Mouse (Mus musculus): Measurements from ENCODE around the gene 9130409I23Rik.
"Not testable (repeated sequence)": the region's sequence is repeated elsewhere in the genome, so short reads cannot be mapped to it uniquely, and the experiment has no call there.

Gene 9130409I23Rik

DNA sequence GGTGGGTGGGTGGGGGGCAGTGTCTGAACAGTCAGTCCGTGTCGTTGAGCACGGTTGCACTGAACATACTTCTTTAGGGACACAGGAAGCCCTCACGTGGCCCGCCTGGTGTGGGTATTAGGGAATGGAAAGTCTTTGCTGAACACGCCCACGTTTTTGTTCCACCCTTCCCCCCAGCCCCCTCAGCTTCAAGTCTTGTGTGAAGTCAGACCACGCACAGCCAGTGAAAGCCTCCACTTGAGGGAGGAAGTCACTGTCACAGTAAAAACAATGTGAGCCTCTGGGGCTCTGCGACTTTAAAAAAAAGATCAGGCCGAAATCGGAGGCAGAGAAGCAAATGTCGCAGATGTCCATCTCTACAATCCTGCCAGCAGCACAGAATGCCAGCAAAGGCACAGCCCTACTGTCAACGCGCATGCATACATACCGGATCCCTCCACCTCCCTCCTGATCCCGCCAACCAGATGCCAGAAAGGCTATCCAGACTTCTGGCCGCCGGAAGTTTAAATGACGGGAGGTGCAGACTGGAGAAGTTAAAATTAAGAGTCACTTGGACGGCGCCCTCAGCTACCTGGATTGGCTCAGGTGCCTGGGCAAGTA, 34.4 kb upstream of the 9130409I23Rik start:
- Histone ChIP-seq H3K4me1 (replicated peaks; ENCODE audit: low read depth, low read length) (peaks cover 47% of the 10 kb centered on the region), H3K9me3 (ENCODE audit: low read length) (no peaks in the 10 kb centered on the region), H3K36me3 (ENCODE audit: insufficient read depth, low read length) (peaks cover 18% of the 10 kb centered on the region; the same call in 1 of the 2 replicates), H3K27me3 (ENCODE audit: insufficient read depth, low read length) (peaks cover 47% of the 10 kb centered on the region), H3K4me3 (replicated peaks; ENCODE audit: low read length) (peak overlapping the region; percentile 82)
- no peak for TF ChIP-seq CTCF (conservative IDR thresholded peaks at IDR 0.05; ENCODE audit: low read length)
- no peak for TF ChIP-seq NANOG (IDR thresholded peaks at IDR 0.05; ENCODE audit: borderline replicate concordance, low read length)
- no peak for TF ChIP-seq POU5F1 (IDR thresholded peaks at IDR 0.05; ENCODE audit: borderline replicate concordance, low read length)

DNA sequence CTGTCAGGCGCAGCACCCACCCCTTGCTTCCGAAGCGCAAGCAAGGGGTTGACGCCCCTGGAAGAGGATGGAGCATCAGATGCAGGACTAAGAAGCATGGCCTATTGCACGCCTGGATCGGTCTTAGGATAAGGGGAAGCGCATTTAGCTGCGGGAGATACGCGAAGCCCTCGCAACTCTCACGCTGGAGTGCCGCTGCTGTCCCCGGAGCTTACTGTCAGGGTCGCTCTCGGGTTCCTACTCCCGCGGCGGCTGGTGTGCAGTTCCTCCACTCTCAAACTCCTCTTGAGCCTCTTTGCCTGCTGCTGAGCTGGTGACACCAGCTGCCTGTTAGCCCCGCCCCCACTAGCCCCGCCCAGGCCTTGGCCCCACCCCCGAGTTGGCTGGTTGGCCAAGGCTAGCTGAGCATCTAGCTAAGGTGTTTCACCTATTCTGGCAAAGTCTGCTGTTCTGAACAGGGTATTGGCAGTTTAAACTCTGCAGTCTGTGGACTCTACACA, 33.8 kb upstream of the 9130409I23Rik start:
- Histone ChIP-seq H3K9me3 (ENCODE audit: low read length) (no peaks in the 10 kb centered on the region), H3K4me1 (replicated peaks; ENCODE audit: low read depth, low read length) (peaks cover 43% of the 10 kb centered on the region), H3K27me3 (ENCODE audit: insufficient read depth, low read length) (peaks cover 47% of the 10 kb centered on the region), H3K4me3 (replicated peaks; ENCODE audit: low read length) (peak overlapping the region; percentile 82), H3K36me3 (ENCODE audit: insufficient read depth, low read length) (peaks cover 11% of the 10 kb centered on the region; the same call in 1 of the 2 replicates)
- TF ChIP-seq CTCF (conservative IDR thresholded peaks at IDR 0.05; ENCODE audit: low read length) (no peak), NANOG (IDR thresholded peaks at IDR 0.05; ENCODE audit: borderline replicate concordance, low read length) (no peak), POU5F1 (IDR thresholded peaks at IDR 0.05; ENCODE audit: borderline replicate concordance, low read length) (no peak)

DNA sequence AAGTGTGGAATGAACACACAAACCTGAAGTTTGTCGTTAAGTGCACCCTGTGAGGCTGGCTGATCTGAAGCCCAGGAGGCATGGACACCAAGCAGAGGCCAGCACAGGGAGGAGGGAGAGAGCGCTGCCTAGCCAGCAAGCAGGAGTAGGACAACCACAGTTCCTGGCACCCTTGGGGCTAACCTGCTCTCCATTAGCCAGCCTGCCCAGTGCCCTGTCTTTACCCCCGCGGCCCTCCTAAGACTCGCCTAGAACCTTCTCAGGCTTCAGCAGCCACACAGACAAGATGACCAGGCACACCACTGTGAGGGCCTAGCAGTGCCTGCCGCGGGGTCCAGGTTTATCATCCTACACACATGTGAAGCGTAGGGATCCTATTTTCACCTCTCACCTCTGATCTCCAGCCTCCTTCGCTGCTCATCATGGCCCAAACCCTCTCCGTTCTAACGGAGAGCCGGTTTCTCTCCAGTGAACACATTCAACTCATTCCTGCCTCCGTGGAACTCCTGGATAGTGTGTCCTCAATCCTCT, 33.1 kb upstream of the 9130409I23Rik start:
- Histone ChIP-seq H3K36me3 (ENCODE audit: insufficient read depth, low read length) (peaks cover 4% of the 10 kb centered on the region; the same call in 1 of the 2 replicates), H3K4me1 (replicated peaks; ENCODE audit: low read depth, low read length) (peaks cover 43% of the 10 kb centered on the region), H3K9me3 (ENCODE audit: low read length) (no peaks in the 10 kb centered on the region), H3K27me3 (ENCODE audit: insufficient read depth, low read length) (peaks cover 41% of the 10 kb centered on the region), H3K4me3 (replicated peaks; ENCODE audit: low read length) (peak overlapping the region; percentile 82)
- TF ChIP-seq CTCF (conservative IDR thresholded peaks at IDR 0.05; ENCODE audit: low read length) (no peak), POU5F1 (IDR thresholded peaks at IDR 0.05; ENCODE audit: borderline replicate concordance, low read length) (no peak), NANOG (IDR thresholded peaks at IDR 0.05; ENCODE audit: borderline replicate concordance, low read length) (no peak)

DNA sequence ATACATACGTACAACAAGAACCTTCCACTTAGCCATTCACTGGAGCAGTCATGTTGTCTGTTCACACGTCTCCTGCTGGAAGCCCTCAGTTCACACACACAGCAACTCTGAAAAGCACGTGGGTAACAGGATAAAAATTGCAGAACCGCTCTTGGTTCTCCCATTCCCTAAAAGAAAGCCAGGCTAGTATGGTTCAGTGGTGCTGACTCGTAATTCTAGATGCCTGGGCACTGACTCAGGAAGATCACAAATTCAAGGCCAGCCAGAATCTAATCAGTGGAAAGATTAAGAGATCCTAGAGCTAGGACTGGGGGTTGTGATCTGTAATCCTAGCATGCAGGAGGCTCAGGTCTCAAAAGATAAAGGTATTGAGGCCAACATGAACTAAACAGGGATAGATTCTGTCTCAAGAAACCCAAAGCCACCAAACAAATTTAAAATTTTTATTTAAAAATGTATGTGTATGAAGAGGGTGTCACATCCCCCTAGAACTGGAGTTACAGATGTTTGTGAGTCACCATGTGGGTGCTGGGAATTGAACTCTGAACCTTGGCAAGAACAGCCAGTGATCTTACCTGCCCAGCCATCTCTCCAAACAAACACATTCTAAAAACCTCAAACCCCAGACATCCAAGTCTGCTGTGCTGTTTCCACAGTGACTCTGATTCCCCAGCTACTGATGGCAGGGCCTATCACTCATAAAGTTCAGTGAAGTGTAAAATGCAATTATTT, 30.1 kb upstream of the 9130409I23Rik start, which contains the start of gene Ephx1:
Gene Ephx1 (minus strand): TSS at position 149 of the 732 bp plus-strand sequence.
- H3K36me3 ChIP-seq (ENCODE audit: insufficient read depth, low read length), result no peaks in the 10 kb centered on the region
- TF ChIP-seq CTCF (conservative IDR thresholded peaks at IDR 0.05; ENCODE audit: low read length), result no peak
- TF ChIP-seq NANOG (IDR thresholded peaks at IDR 0.05; ENCODE audit: borderline replicate concordance, low read length), result no peak
- no peak for TF ChIP-seq POU5F1 (IDR thresholded peaks at IDR 0.05; ENCODE audit: borderline replicate concordance, low read length)
- H3K27me3 ChIP-seq (ENCODE audit: insufficient read depth, low read length), result peaks cover 31% of the 10 kb centered on the region
- no peaks in the 10 kb centered on the region for H3K9me3 ChIP-seq (ENCODE audit: low read length)
- H3K4me3 ChIP-seq (replicated peaks; ENCODE audit: low read length), result no peak within 1 kb of the TSS
- H3K4me1 ChIP-seq (replicated peaks; ENCODE audit: low read depth, low read length), result peaks cover 20% of the 10 kb centered on the region

DNA sequence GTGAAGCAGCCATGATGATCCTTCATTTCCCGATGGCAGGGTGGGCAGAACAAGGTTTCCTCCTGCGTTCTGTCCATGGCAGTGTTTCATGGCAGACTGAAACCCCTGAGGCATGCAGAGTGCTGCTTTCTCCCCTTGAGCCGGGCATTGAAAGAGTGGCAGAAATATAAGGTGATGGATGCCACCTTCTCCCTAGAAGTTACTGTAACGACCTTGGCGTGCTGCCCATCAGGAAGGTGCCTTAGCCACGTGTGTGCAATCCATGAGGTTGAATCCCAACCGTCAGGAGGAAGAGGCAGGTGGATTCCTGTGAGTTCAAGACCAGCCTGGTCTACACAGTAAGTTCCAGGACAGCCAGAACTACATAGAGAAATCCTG, 29.6 kb upstream of the 9130409I23Rik start:
- no peak overlapping the region for H3K4me3 ChIP-seq (replicated peaks; ENCODE audit: low read length)
- H3K4me1 ChIP-seq (replicated peaks; ENCODE audit: low read depth, low read length), result peaks cover 16% of the 10 kb centered on the region

DNA sequence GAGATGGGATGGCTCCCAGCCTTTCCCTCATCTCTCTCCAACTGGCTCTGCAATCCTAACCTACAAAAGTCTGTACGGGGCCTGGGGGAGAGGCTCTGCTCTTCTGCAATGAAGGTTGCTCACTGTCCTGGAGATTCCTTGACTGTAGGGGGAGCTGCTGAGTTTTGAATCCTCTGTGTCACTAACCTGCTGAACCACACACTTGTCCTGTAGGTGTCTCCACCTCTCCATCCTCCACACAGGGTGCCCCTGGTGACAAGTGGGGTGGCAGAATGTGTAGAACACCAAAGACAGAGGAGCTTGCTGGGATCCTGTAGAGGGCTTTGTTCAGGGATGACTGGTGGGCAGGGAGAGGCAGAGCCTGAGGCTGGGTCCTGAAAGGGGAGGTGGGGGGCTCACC, 28.8 kb upstream of the 9130409I23Rik start:
- Histone ChIP-seq H3K4me1 (replicated peaks; ENCODE audit: low read depth, low read length) (peaks cover 12% of the 10 kb centered on the region), H3K9me3 (ENCODE audit: low read length) (no peaks in the 10 kb centered on the region), H3K27me3 (ENCODE audit: insufficient read depth, low read length) (peaks cover 24% of the 10 kb centered on the region), H3K36me3 (ENCODE audit: insufficient read depth, low read length) (no peaks in the 10 kb centered on the region), H3K4me3 (replicated peaks; ENCODE audit: low read length) (no peak overlapping the region)
- TF ChIP-seq POU5F1 (IDR thresholded peaks at IDR 0.05; ENCODE audit: borderline replicate concordance, low read length) (no peak), CTCF (conservative IDR thresholded peaks at IDR 0.05; ENCODE audit: low read length) (peak; percentile 73)

More for the DNA sequence above, 29.6 kb upstream of the 9130409I23Rik start:
- H3K36me3 ChIP-seq (ENCODE audit: insufficient read depth, low read length), result no peaks in the 10 kb centered on the region
- H3K27me3 ChIP-seq (ENCODE audit: insufficient read depth, low read length), result peaks cover 28% of the 10 kb centered on the region
- TF ChIP-seq POU5F1 (IDR thresholded peaks at IDR 0.05; ENCODE audit: borderline replicate concordance, low read length) (no peak), NANOG (IDR thresholded peaks at IDR 0.05; ENCODE audit: borderline replicate concordance, low read length) (no peak), CTCF (conservative IDR thresholded peaks at IDR 0.05; ENCODE audit: low read length) (no peak)
- H3K9me3 ChIP-seq (ENCODE audit: low read length), result no peaks in the 10 kb centered on the region

DNA sequence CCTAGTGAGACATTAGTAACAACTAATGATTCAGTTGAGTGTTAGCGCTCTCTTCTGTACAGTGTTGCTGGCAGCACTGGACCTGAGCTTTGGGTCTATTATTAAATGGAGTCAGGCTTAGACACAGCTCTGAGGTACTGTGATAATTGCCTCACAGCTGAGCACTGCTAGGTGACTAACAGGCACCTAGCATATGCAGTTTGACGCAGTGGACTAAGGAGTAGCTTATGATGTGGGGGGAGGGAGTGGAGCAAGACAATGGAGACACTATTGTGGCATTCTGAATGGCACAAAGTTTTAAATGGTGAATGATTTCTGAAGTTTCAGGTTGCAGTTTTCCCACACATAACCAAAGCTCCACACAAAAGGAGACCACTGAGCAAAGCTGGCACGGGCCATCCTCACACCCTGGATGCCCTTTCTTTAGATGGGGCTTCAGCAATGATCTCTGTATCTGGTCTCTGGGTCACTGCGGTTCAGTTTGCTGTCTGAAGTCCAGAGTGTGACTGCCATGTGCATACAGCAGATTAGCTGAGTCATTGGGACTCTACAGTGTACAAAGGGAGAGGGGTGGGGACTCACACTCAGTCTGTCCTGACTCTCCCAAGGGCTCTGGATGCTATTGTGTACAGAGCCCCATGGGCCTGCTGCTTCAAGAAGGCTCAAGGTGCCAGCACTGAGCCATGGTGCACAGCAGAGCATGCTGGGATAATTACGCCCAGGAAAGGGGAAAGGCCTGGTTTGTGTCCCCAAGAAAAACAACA, 15.8 kb upstream of the 9130409I23Rik start:
- H3K4me3 ChIP-seq (replicated peaks; ENCODE audit: low read length); H3K4me1 ChIP-seq (replicated peaks; ENCODE audit: low read depth, low read length); H3K36me3 ChIP-seq (ENCODE audit: insufficient read depth, low read length); H3K27me3 ChIP-seq (ENCODE audit: insufficient read depth, low read length): not testable (repeated sequence)
- H3K9me3 ChIP-seq (ENCODE audit: low read length), result peaks cover 50% of the 10 kb centered on the region

DNA sequence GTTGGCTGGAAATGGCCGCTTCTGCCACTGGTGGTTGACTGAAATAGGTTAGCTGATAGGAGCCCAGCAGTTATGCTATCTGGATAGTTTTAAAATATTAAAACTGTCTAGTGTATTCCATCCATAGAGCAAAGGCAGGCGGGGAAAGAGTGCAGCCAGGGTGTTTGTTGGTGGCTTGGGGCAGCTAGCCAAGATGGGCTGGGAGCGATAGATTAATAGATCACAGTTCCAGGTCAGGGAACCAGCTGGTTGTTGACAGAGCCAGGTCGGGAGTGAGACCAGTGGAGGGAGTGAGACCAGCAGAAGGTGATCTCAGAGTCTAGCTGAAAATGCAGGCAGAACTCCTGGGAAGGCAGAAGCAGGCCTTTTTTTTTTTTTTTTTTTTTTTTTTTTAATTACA, 13.4 kb upstream of the 9130409I23Rik start:
- Histone ChIP-seq H3K4me3 (replicated peaks; ENCODE audit: low read length) (no peak overlapping the region), H3K4me1 (replicated peaks; ENCODE audit: low read depth, low read length) (peaks cover 9% of the 10 kb centered on the region), H3K9me3 (ENCODE audit: low read length) (peaks cover 26% of the 10 kb centered on the region), H3K36me3 (ENCODE audit: insufficient read depth, low read length) (no peaks in the 10 kb centered on the region), H3K27me3 (ENCODE audit: insufficient read depth, low read length) (peaks cover 6% of the 10 kb centered on the region; the same call in 1 of the 2 replicates)
- TF ChIP-seq CTCF (conservative IDR thresholded peaks at IDR 0.05; ENCODE audit: low read length), result no peak
